In the genomic region with DNA sequence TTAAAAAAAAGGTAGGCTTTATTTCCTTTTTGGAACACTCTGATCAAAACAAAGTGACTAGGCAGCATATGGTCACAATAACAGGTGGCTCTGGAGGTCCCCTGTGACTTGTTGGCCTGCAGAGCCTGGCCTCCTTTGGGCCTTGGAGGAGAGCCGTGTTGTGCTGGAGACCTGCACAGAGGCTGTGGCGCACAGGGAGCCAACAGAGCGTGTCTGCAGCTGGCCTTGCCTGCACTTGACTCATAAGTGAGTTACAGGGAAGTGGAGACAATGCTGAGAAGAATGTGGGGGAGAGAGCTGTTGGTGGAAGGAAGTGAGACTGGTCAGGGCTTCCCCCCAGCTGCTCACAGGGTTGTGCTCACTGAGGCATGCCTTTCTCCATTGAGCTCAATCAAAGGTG, we compare ENCODE assay signal across 8 mouse cellular contexts.
DNase-seq lines count a peak whose midpoint lies in the region; ATAC-seq lines count a peak whose summit lies in the region.

No protein-coding gene starts in this region.

- no peak overlapping the region for H3K27ac ChIP-seq in lung, embryonic 16.5 days (ENCODE audit: low read length)

- H3K36me3 ChIP-seq in lung, embryonic 16.5 days (ENCODE audit: control insufficient read depth, insufficient read depth, low read length), result no peaks in the 10 kb centered on the region

- WGBS in lung, embryonic 16.5 days, result 32% methylated on average over 3 of the region's 3 CpGs

- no peaks in the 10 kb centered on the region for H3K9me3 ChIP-seq in lung, embryonic 16.5 days (ENCODE audit: control insufficient read depth, low read length)

- peak; percentile 10 for DNase-seq in layer of hippocampus, adult 11-12 months (ENCODE audit: low spot score)
- DNase-seq in layer of hippocampus, postnatal 10 days (ENCODE audit: low spot score in 2 of 2), result no peak
- peak; percentile 58 for DNase-seq in Muller cell, postnatal 12 days (ENCODE audit: inconsistent ontology term)
- DNase-seq in heart, postnatal 4 days, result peak; percentile 72
- peak; percentile 92 to 94 for DNase-seq in spleen, postnatal 36 days (ENCODE audit: low spot score in 2 of 2)
- DNase-seq in layer of hippocampus, adult 9-10 months (ENCODE audit: low spot score), result no peak

- no peak overlapping the region for H3K9ac ChIP-seq in lung, embryonic 16.5 days (ENCODE audit: low read length)

- ATAC-seq in common myeloid progenitor, adult 5-6 weeks (replicated peaks; ENCODE audit: low read depth, poor library complexity, severe bottlenecking), result peak; percentile 94
- ATAC-seq in lung, embryonic 16.5 days (ENCODE audit: low read depth), result peak; percentile 65

- H3K4me3 ChIP-seq in lung, embryonic 16.5 days (ENCODE audit: low read length), result no peak overlapping the region

- no peaks in the 10 kb centered on the region for H3K4me1 ChIP-seq in lung, embryonic 16.5 days (replicated peaks; ENCODE audit: control insufficient read depth, insufficient read depth, low read length)

- no peaks in the 10 kb centered on the region for H3K27me3 ChIP-seq in lung, embryonic 16.5 days (ENCODE audit: control insufficient read depth, insufficient read depth, low read depth, low read length)

- no peak overlapping the region for H3K4me2 ChIP-seq in lung, embryonic 16.5 days (ENCODE audit: low read depth, low read length)

Comparison
In these comparisons a context has a peak if more than half of its experiments do, and no peak if none do; other contexts are left out.
1. DNase-seq: peak in layer of hippocampus, adult 11-12 months (single experiment), Muller cell, postnatal 12 days (single experiment), heart, postnatal 4 days (single experiment) and spleen, postnatal 36 days (2 of 2); none in layer of hippocampus, postnatal 10 days (0 of 2) and layer of hippocampus, adult 9-10 months (single experiment).